Mouse (Mus musculus): Measurements from ENCODE around the gene Relb. TPM values are rescaled to one million over a fixed set of nuclear protein-coding genes. Genes with fewer than 3 reads are reported as not detected.

Relb gene
- polyA plus RNA-seq (2017; shearing (Covaris generic)): 102 TPM

GRCm38 (mm10) chr7:19629361-19629734 lies at the start of gene Relb:
Gene Relb, minus strand, starts transcription at chr7:19629438.

GRCm38 (mm10) chr7:19677872-19678271 lies 48.6 kb upstream of the Relb start, which contains the start of gene Apoc2:
Gene Apoc2, minus strand, starts transcription at chr7:19677941.

DNA sequence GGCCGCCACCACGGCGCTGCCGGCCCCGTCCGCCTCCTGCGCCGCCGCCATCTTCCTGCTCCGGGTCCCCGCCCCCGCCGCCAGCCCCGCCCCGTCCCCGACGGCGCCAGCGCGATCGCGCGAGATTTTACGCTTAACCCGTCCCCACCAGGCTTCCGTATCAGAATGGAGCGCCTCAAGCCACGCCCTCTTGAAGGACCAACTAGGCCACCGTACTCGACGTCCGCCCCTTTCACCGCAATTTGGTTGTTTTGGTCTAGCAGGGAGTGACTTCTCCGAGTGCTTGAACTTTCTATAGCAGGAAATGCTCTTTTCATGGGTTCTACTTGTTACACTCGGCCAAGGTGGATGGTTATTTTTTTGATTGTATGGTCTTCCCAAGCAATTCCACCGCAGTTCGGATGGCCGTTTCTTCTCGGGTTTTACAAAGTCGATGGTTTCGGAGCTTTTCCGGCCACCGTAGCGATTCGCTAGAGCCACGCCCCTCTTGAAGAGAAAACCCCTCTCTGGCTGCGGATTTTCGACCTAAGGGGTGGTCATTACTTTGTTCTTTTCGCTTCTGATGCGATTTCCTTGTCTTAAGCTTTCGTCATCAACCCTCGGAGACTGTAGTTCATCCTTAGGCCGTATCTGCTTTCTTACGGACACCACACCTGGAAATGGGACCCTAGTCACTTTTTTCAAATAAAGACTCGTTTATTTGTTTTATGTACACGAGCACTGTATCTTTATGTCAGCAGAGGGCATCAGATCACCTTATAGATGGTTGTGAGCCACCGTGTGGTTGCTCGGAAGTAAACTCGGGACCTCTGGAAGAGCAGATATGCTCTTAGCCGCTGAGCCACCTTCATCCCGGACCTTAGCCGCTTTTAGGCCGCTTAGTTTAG lies 36.0 kb upstream of the Relb start, which contains the start of gene Clptm1:
TSS of gene Clptm1 (minus strand) at position 79 of the 887 bp plus-strand sequence.

GRCm38 (mm10) chr7:19603849-19604605 lies 25.2 kb downstream of the Relb start, which contains the start of gene Clasrp:
Gene Clasrp, minus strand, starts transcription at chr7:19604486.

DNA sequence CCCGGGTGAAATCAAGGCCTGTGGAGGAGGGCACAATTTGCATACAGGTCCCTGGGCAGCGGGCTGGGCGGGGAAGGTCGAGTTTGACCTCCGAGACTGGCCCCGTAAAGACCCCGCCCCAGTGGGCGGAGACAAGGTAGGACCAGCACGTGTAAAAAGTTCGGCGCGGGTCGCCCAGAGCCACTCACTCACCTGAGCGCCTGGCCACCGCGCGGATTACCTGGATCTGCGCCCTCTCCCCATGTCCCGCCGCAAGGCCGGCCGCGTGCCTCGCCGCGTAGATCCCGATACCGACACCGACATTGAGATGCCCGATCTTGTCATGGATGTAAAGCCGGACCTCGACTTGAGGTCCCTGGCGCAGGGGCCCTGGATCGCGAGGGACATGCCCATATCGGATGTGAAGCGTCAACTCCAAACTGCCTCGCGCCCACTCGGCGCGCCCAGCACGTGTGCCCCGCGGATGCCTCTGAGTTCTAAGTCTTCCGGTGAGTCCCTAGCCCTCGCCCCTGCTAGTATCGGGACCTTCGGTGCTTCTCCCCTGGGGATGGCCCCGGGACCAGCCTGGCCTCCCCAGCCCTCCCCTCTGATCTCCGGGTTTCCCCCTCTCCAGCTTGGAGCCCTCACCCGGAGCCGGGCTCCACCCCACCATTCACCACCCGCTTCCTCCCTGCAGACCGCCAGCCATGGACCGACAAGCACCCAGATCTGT lies 51.9 kb downstream of the Relb start, which contains the start of the genes Zfp296 and Gemin7:
TSS of gene Zfp296 (plus strand) at position 147 of the 712 bp plus-strand sequence.
TSS of gene Gemin7 (minus strand) at position 455 of the 712 bp plus-strand sequence.

GRCm38 (mm10) chr7:19562643-19563410 lies 66.4 kb downstream of the Relb start, which contains the start of gene Ppp1r37:
Gene Ppp1r37, minus strand, starts transcription at chr7:19563076.

Other genes with a start within 250 kb of the Relb start
- 9.8 TPM for gene Ercc2, start 247.4 kb downstream of the Relb start, polyA plus RNA-seq (2017; shearing (Covaris generic))
- 11.8 TPM for gene Klc3, start 225.3 kb downstream of the Relb start, polyA plus RNA-seq (2017; shearing (Covaris generic))
- gene Ckm, start 224.7 kb downstream of the Relb start, polyA plus RNA-seq (2017; shearing (Covaris generic)): not detected
- gene Mark4, start 170.6 kb downstream of the Relb start, polyA plus RNA-seq (2017; shearing (Covaris generic)): 8.7 TPM
- not detected for gene Exoc3l2, start 166.1 kb downstream of the Relb start, polyA plus RNA-seq (2017; shearing (Covaris generic))
- 3.8 TPM for gene Bloc1s3, start 121.1 kb downstream of the Relb start, polyA plus RNA-seq (2017; shearing (Covaris generic))
- 58.6 TPM for gene Trappc6a, start 121.0 kb downstream of the Relb start, polyA plus RNA-seq (2017; shearing (Covaris generic))
- gene Nkpd1, start 111.6 kb downstream of the Relb start, polyA plus RNA-seq (2017; shearing (Covaris generic)): not detected
- gene Ppp1r37, start 66.4 kb downstream of the Relb start, polyA plus RNA-seq (2017; shearing (Covaris generic)): 26.1 TPM
- not detected for gene Zfp296, start 52.2 kb downstream of the Relb start, polyA plus RNA-seq (2017; shearing (Covaris generic))
- gene Gemin7, start 51.8 kb downstream of the Relb start, polyA plus RNA-seq (2017; shearing (Covaris generic)): 80.0 TPM
- gene Clasrp, start 25.0 kb downstream of the Relb start, polyA plus RNA-seq (2017; shearing (Covaris generic)): 71.6 TPM
- 129 TPM for gene Clptm1, start 35.6 kb upstream of the Relb start, polyA plus RNA-seq (2017; shearing (Covaris generic))
- not detected for gene Apoc2, start 48.5 kb upstream of the Relb start, polyA plus RNA-seq (2017; shearing (Covaris generic))
- gene Gm44805, start 52.0 kb upstream of the Relb start, polyA plus RNA-seq (2017; shearing (Covaris generic)): not detected
- gene Apoc4, start 52.0 kb upstream of the Relb start, polyA plus RNA-seq (2017; shearing (Covaris generic)): not detected
- not detected for gene Apoc1, start 63.2 kb upstream of the Relb start, polyA plus RNA-seq (2017; shearing (Covaris generic))
- 6.1 TPM for gene Apoe, start 69.8 kb upstream of the Relb start, polyA plus RNA-seq (2017; shearing (Covaris generic))
- gene Tomm40, start 86.0 kb upstream of the Relb start, polyA plus RNA-seq (2017; shearing (Covaris generic)): 78.5 TPM
- not detected for gene Nectin2, start 121.0 kb upstream of the Relb start, polyA plus RNA-seq (2017; shearing (Covaris generic))
- 0.42 TPM for gene Bcam, start 141.6 kb upstream of the Relb start, polyA plus RNA-seq (2017; shearing (Covaris generic))
- gene Cblc, start 167.4 kb upstream of the Relb start, polyA plus RNA-seq (2017; shearing (Covaris generic)): not detected
- 67.2 TPM for gene Bcl3, start 193.3 kb upstream of the Relb start, polyA plus RNA-seq (2017; shearing (Covaris generic))
- gene Gm19345, start 222.6 kb upstream of the Relb start, polyA plus RNA-seq (2017; shearing (Covaris generic)): not detected
- gene Ceacam16, start 231.9 kb upstream of the Relb start, polyA plus RNA-seq (2017; shearing (Covaris generic)): 0.31 TPM